Mouse (Mus musculus): ENCODE data around the gene Gm49378.

Gm49378 gene

GRCm38 (mm10) chr14:55590748-55591330 is 46.9 kb downstream of the Gm49378 start, which contains the start of gene Psme2:
TSS of gene Psme2 (minus strand) at chr14:55591113.
- peak; percentile 95 for DNase-seq (ENCODE audit: low read depth, low spot score)

- no peak for DNase-seq (ENCODE audit: low read depth, low spot score)
Observed at GRCm38 (mm10) chr14:55589771-55590448, 47.8 kb downstream of the Gm49378 start.

- no peak for DNase-seq (ENCODE audit: low read depth, low spot score)
Observed at GRCm38 (mm10) chr14:55589271-55589670, 48.4 kb downstream of the Gm49378 start.

- no peak for DNase-seq (ENCODE audit: low read depth, low spot score)
Observed at GRCm38 (mm10) chr14:55586149-55586548, 51.5 kb downstream of the Gm49378 start.

GRCm38 (mm10) chr14:55585566-55585960 is 52.1 kb downstream of the Gm49378 start:
- no peak for DNase-seq (ENCODE audit: low read depth, low spot score)

- peak; percentile 36 for DNase-seq (ENCODE audit: low read depth, low spot score)
Observed at GRCm38 (mm10) chr14:55584702-55585565, 52.8 kb downstream of the Gm49378 start, which contains the start of gene Emc9. TSS of gene Emc9 (minus strand) at chr14:55585302.

- no peak for DNase-seq (ENCODE audit: low read depth, low spot score)
Observed at GRCm38 (mm10) chr14:55584303-55584701, 53.4 kb downstream of the Gm49378 start.

GRCm38 (mm10) chr14:55581981-55582681 is 55.6 kb downstream of the Gm49378 start:
- DNase-seq (ENCODE audit: low read depth, low spot score) = no peak

- DNase-seq (ENCODE audit: low read depth, low spot score) = no peak
Observed at GRCm38 (mm10) chr14:55580731-55581130, 57.0 kb downstream of the Gm49378 start.

- no peak for DNase-seq (ENCODE audit: low read depth, low spot score)
Observed at GRCm38 (mm10) chr14:55579511-55580496, 57.9 kb downstream of the Gm49378 start.

Measured in forelimb bud, embryonic 11.5 days (tissue).